Mouse (Mus musculus) left cerebral cortex, postnatal 36 days (tissue): ENCODE data around the gene Col23a1. TPM values are rescaled to one million over a fixed set of nuclear protein-coding genes. Genes with fewer than 3 reads are reported as not detected.

Source experiments
- DNase-seq, 2 experiments: peaks; one replicate each; pipeline ENCODE4 v3.0.0; 2021 to 2022; ENCODE audit warnings: low spot score in 2 of 2, mixed read lengths in 1 of 2
- intact Hi-C: fragments of 180-260 bp; cut with DNase I; formaldehyde crosslinking; loops from one replicate; pipeline ENCODE4 v1.15.1; 2025
- total RNA-seq, 2 experiments: library from RNA; stranded (reverse); gene quantifications; 2 replicates each; pipeline ENCODE4 v1.2.3; 2021

The Col23a1 gene
- total RNA-seq, 2 experiments from 2014 or later, result 9.2 to 11.8 TPM

DNA sequence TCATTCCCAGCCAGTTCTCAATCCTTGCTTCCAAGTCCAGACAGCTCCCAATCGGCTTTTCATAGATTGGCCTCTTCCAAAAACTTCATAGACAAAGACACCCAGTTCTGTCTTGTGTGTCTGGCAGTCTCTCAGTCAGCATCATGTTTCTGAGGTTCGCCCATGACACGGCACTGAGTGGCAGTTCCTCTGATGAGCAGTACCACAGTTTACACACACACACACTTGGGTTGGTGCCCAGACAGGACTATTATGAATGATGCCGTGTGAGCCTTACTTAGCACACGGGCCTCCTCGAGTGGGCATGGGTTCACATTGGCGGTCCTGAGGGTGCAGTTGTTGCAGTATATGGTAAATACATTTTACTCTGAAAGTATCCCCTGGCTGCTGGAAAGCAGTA lies 124.8 kb downstream of the Col23a1 start:
- DNase-seq, result no peak
- intact Hi-C loops, result no loop called here

DNA sequence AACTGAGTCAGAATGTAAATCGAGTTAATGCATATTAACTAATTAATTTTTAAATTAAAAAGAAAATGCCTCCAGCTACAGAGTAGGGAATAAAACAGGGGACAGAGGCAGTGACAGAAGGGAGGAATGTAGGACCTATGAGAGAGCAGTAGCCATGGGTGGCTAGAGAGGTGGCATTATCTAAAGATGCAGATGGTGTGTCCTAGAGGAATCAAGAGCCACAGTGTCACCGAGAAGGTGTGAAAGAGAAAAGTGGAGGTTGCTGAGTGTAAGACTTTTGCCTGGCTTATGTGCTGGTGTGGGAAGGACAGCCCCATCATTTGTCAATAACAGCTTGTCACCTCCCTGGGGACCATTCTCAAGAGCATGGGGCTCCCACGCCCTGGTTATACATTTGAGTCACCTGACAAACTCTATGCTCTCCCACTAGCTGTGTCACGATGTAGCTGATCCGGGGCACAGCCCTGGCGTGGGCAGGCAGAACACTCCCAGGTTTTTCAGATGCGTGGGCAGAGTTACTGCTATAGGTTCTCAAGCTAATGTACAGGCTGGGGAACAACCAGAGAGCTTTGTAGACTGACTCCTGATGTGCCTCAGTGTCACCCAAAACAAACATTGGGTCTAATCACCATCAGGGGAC lies 125.4 kb downstream of the Col23a1 start:
- DNase-seq, result no peak
- intact Hi-C loops, result no loop called here

- DNase-seq, result no peak
- intact Hi-C loops, result no loop called here
Measured at GRCm38 (mm10) chr11:51418807-51419206, 129.1 kb downstream of the Col23a1 start.

DNA sequence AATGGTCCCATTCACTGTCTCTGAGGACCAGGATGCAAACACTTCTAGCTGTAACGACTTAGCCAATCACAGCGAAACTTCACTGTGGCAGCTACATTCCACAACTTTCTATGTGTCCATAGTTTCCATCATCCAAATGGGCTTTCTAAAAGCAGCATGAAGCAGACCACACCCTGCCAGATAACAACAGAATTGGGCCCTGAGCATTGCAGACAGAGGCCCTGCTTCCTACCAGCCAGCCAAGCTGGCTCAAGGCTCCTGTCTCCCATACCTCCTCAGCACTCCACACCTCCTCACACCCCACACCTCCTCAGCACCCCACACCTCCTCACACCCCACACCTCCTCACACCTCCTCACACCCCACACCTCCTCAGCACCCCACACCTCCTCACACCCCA lies 132.2 kb downstream of the Col23a1 start:
- intact Hi-C loops, result no loop called here
- DNase-seq, result no peak

- intact Hi-C loops, result no loop called here
- DNase-seq, result no peak
Measured at GRCm38 (mm10) chr11:51422713-51423112, 133.0 kb downstream of the Col23a1 start.

- DNase-seq, result no peak
- intact Hi-C loops, result no loop called here
Measured at GRCm38 (mm10) chr11:51426155-51426554, 136.4 kb downstream of the Col23a1 start.

DNA sequence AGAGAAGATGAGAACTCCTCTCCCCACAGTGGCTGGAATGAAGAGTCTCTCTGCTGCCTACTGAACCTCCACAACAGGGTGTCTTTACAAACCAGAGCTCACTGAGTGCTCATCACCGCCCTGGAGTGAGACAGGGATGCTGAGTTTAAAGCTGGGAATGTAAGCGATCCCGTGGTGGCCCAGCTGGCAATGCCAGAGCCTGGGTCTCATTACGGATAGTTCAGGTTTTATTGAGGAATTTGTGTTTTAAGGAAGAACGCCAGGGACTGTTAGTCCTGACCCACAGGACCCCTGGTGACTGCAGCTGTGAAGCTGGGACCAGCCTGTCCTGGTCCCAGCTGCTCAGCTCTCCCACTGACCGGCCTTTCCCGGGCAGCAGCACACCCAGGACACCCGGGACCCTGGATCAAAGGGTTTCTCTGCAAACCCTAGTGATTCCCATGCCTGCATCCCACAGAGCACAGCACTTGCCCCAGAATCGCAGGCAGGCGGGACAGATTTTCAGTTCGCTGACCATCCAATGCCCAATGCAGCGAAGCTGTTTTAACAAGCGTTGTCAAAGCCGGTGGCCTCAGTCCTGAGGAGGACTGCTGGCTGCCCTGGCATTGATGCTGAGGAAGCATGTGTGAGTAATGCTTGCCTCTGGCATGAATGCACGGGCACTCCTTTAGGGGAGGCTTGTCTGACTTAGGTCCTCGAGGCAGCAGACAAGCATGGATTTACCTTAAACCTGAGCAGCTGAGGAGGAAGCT lies 139.9 kb downstream of the Col23a1 start:
- DNase-seq, result no peak
- intact Hi-C loops, result no loop called here

DNA sequence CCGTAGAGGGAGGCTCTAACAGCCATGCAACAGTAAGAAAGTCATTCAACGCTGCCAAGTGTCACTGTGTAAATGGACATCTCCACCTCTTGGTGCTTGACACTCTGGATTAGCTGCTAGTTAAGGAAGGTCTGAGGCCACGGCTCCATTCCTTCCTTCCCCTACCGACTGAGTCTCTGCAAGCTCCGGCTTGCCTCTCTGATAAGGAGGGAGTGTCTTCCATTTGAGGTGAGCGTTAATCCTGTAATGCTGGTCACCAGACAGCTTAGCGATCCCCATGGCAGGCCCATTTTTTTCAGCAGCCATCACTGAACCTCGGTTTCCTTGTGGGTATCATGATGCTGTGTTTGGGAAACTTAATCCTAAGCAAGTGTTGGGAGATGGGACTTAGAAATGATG lies 140.5 kb downstream of the Col23a1 start:
- intact Hi-C loops, result no loop called here
- no peak for DNase-seq

- intact Hi-C loops, result no loop called here
- DNase-seq, result no peak
Measured at GRCm38 (mm10) chr11:51431287-51431686, 141.6 kb downstream of the Col23a1 start.

- intact Hi-C loops, result no loop called here
- DNase-seq, result no peak
Measured at GRCm38 (mm10) chr11:51431968-51432367, 142.2 kb downstream of the Col23a1 start.

DNA sequence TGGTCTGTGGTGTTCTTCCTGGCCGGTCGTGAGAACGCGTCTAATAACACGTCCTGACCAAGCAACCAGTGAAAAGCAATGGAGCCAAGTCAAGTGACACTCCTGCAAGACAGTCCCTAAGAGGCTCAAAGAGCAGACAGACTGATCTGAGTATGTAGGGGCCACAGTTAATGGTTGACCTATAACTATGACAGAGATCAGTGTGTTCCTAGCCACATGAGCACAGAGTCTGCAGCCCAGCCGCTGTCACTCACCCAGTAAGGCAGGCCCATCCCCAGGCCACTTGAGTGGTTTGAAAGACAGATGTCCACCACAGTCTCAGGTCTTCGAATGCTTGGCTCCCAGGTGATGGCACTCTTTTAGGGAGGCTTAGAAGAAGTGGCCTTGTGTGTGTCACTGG lies 152.3 kb downstream of the Col23a1 start:
- no peak for DNase-seq
- intact Hi-C loops, result no loop called here

GRCm38 (mm10) chr11:51442599-51442998 lies 152.9 kb downstream of the Col23a1 start:
- DNase-seq, result no peak
- intact Hi-C loops, result no loop called here

GRCm38 (mm10) chr11:51443818-51444217 lies 154.1 kb downstream of the Col23a1 start:
- DNase-seq, result no peak

GRCm38 (mm10) chr11:51444649-51445048 lies 154.9 kb downstream of the Col23a1 start:
- intact Hi-C loops, result loop anchor here (5.0 kb wide), 1 partner anchor 157 kb away; the partner anchor contains the start of gene Col23a1
- no peak for DNase-seq

More at GRCm38 (mm10) chr11:51443818-51444217, 154.1 kb downstream of the Col23a1 start:
- intact Hi-C loops, result no loop called here

DNA sequence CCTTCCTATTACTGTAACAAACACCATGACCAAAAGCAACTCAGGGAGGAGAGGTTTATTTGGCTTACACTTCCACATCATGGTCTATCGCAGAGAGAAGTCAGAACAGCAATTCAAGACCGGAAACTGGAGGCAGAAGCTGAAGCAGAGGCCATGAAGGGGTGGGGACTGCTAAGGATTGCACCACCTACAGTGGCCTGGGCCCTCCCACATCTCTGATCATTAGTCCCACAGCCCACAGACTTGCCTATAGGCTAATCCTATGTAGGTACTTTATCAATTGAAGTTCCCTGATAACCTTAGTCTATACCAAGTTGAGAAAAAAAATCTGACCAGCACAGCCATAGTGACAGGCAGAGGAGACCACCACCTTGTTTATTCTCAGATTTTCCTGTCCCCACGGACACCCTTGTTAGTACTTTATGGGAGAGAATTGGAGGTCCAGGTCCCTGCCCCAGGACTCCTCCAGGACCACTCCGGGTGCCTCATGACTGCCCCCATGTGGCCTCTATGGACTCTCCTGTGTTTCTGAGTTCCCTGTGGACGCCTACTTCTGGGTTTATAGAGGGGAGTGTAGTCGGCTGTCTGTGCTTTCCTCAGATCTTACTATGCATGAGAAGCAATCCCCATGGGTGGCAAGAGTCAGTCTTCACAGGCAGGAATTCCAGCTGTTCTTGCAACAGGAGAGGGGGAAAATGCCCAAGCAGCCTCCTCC lies 157.1 kb downstream of the Col23a1 start:
- intact Hi-C loops, result loop anchor here (5.0 kb wide), 1 partner anchor 160 kb away; the partner anchor contains the start of gene Col23a1
- DNase-seq, result peak; percentile 34 to 39

DNA sequence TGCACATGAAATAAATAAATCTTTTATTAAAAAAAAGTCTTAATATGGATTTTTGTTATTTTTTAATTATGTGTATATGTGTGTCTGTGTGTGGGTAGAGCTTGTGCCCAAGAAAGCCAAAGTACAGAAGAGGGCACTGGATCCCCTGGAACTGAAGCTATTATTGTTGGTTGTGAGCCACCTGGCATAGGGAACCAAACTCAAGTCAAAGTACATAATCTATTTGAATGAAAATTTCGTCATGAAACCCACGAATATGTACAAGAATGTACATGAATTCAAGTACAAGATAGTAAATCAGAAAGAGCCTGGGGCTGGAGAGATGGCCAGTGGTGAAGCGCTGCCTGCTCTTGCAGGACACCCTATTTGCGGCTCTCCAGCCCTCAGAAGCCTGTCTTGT lies 158.5 kb downstream of the Col23a1 start:
- intact Hi-C loops, result loop anchor here (5.0 kb wide), 1 partner anchor 161 kb away; the partner anchor contains the start of gene Col23a1
- DNase-seq, result no peak

- DNase-seq, result no peak
- intact Hi-C loops, result loop anchor here (5.0 kb wide), 1 partner anchor 161 kb away; the partner anchor contains the start of gene Col23a1
Measured at GRCm38 (mm10) chr11:51448680-51449079, 159.0 kb downstream of the Col23a1 start.

DNA sequence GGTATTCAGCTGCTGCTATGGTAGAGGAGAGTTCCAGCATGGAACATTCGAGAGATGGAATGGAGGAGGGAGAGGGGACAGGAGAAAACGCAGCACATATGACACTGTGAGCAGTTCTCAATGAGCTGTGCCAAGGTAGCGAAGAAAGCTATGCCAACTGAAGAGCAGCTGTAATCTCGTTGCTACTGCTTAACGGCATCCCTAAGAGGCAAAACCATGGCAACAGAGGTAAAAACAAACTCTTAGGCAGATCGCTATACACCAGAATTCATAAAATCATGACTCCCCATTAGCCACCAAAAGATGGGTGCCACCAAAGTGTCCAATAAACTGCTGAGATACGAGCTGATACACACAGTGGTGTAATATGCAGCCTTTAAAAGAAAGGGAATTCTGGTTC lies 160.2 kb downstream of the Col23a1 start:
- DNase-seq, result peak in 1 of 2 experiments; percentile 15
- intact Hi-C loops, result loop anchor here (5.0 to 10.0 kb wide), 2 partner anchors 125 to 163 kb away; partner anchors contain the start of gene Col23a1

DNA sequence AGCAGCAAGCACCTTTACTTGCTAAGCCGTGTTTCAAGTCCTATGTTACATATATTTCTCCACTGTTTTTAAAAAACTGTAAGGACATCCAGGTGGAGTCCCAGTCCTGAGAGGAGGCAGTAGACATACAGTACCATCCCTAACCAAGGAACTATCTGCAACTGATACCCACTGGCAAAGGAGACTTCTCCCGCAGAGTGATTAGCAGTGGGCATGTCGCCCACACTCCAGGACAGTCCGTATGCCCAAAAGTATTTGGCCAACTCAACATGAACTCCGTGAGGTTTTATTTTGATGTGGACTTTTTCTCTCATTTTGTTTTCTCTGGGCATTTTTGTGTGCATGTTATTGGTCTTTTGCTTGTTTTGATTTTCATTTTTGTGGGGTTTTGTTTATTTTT lies 161.6 kb downstream of the Col23a1 start:
- intact Hi-C loops, result loop anchor here (10.0 kb wide), 1 partner anchor 126 kb away; no protein-coding TSS in a partner anchor

DNA sequence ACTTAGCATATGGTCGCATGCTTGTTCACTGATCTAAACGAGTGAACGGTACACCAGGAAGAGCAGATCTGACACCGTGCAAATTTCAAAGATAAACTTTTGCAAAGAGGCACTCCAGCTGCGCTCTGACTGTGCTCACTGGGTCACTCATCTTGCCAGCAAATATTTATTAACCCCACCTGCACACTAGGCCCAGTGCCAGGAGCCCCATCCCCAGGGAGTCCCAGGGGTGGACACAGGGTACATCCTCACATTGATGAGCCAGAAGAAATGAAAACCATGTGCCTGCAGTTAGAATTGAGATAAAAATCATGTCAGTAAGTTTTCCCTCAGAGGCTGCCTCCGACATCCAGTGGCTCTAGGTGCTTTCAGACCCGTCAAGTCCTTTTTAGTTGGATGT lies 162.2 kb downstream of the Col23a1 start:
- no peak for DNase-seq
- intact Hi-C loops, result loop anchor here (10.0 kb wide), 1 partner anchor 127 kb away; no protein-coding TSS in a partner anchor

More for the DNA sequence above, 161.6 kb downstream of the Col23a1 start:
- no peak for DNase-seq
